Mouse (Mus musculus) bone marrow macrophage, adult 2 months (primary cell): ENCODE results near the gene Zfp143. TPM values are rescaled to one million over a fixed set of nuclear protein-coding genes. Genes with fewer than 3 reads are reported as not detected.

Source experiments
- H3K27ac ChIP-seq: 2 replicates; pipeline ENCODE4 v1.5.1; 2012; ENCODE audit warnings: low read depth, low read length; ENCODE audit not compliant: insufficient read depth
- H3K4me1 ChIP-seq: 2 replicates; pipeline ENCODE4 v1.6.1; 2012; ENCODE audit warnings: low read length; ENCODE audit not compliant: control insufficient read depth, insufficient read depth
- H3K4me3 ChIP-seq: 2 replicates; pipeline ENCODE4 v1.5.1; 2012; ENCODE audit warnings: mild to moderate bottlenecking, low read length, moderate library complexity; ENCODE audit not compliant: insufficient read depth
- CTCF ChIP-seq: IDR thresholded peaks from 2 replicates; pipeline ENCODE4 v1.5.1; 2012; ENCODE audit warnings: low read depth, mild to moderate bottlenecking, low read length, moderate library complexity
- POLR2A ChIP-seq: IDR thresholded peaks from 2 replicates; pipeline ENCODE4 v1.6.1; 2012; ENCODE audit warnings: mild to moderate bottlenecking, low read depth, low read length, borderline replicate concordance
- polyA plus RNA-seq: library from polyadenylated mRNA; stranded (reverse); fragments of >200 nt; gene quantifications from 2 replicates; pipeline ENCODE4 v1.2.4, GENCODE M21; 2012; ENCODE audit not compliant: missing spikeins, insufficient read depth, insufficient read length

Gene Zfp143
- polyA plus RNA-seq, 1 experiment = 17.4 TPM

DNA sequence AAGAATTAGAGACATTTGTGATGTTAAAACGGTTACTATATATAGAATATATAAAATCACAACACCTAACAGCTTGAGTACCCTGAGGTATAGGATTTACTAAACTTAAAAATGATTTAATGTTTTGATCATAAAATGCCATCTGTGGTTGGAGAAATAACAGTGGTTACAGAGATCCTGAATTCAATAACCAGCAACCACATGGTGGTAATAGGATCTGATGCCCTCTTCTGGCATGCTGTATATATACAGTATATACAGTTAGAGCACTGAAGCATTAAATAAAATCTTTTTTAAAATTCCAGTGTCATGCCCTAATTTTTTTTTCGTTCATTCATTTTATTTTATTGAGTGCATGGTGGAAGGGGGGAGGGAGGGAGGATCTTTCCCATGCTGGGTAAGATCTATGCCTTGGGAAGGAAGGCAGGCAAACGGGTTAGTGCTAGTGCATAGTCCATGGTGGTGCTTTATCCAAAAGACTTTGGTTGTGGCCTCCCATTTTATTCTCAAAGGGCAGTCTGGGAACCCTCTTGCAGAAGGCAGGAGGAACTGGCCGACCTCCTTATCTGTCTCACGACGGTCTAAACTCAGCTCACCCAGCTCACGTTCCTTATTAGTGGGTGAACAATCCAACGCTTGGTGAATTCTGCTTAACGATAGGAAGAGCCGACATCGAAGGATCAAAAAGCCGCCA is 1.8 kb upstream of the Zfp143 start:
- Histone ChIP-seq H3K27ac (no peak overlapping the region), H3K4me1 (peaks cover 3% of the 10 kb centered on the region), H3K4me3 (no peak overlapping the region)
- no peak for TF ChIP-seq POLR2A
- TF ChIP-seq CTCF = no peak

DNA sequence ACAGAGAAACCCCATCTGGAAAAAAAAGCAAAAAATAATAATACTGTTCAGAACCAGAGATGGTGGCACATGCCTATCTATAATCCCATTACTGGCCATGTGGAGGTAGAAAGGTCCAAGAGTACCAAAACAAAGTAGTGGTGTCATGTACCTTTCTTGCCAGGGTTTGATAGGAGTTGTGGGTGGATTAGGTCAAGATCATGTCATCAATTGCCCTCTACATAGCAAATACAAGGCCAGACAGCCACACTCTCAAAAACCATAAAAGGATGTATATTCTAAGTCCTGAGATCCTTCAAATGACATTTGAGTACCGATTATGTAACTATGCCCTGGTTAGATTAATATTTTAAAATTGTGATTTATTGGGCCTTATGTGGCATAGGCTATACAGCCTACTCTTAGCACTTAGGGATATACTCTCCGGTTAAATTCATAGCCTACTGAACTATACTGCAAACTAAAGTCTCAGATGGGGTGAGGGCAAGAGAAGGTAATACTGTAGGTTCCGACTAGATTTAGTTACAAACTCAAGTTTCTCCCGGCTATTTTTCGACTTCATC is 830 bp upstream of the Zfp143 start:
- peak overlapping the region; percentile 84 for H3K4me3 ChIP-seq
- H3K4me1 ChIP-seq = peaks cover 3% of the 10 kb centered on the region
- peak overlapping the region; percentile 93 for H3K27ac ChIP-seq
- TF ChIP-seq POLR2A = no peak

DNA sequence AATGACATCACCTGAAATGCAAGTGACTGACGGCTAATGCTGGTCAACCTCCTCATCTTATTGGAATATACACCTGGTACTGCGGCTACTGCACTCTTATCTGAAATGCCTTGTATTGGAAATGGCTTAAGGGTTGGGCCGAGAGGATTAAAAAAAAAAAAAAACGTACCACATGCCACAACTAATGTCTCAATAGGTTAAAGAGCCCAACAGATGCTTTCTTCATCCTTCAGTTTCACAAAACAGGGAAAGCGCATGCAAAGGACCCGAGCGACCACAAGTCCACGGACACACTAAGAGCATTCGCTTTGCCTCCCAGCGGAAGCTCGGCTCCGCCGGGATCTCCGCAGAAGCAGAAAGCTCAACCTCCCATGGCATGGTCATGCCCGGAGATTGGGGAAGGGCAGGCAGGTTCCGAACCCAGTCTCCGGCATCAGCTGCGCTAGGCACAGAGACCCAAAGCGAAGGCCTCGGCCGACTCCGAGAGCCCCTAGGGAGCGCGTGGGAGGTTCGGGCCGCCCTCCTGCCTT is 283 bp upstream of the Zfp143 start:
- Histone ChIP-seq H3K4me1 (peaks cover 3% of the 10 kb centered on the region), H3K4me3 (peak overlapping the region; percentile 84), H3K27ac (peak overlapping the region; percentile 93)
- no peak; the same call in 1 of the 2 replicates for TF ChIP-seq POLR2A
- no peak for TF ChIP-seq CTCF

DNA sequence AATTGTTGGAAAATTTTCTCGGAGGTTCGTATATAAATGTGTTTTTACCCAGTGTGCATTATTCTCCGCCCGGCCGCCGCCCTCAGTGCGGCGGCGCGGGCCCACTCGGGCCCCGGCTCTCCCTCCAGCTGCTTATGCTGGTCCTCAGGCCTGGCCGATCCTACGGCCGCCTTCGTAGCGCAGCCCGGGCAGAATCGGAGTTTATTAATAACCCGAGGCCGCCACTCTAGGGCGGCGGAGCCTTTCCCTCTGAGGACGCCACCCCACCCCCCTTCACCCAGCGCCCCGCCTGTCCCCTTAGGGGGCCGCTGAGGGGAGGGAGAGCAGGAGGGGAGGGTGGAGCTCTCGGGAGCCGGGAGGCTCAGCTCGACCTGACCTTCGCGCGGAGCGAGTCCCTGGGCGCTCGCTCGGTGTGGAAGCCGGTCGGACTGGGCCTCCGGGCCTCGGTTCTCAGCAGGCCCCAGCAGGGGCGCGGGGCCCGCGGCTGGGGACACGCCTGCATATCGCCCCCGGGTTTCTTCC is 796 bp downstream of the Zfp143 start:
- Histone ChIP-seq H3K27ac (peak overlapping the region; percentile 96), H3K4me1 (peaks cover 3% of the 10 kb centered on the region), H3K4me3 (peak overlapping the region; percentile 63)
- TF ChIP-seq CTCF (no peak), POLR2A (peak; percentile 75)

DNA sequence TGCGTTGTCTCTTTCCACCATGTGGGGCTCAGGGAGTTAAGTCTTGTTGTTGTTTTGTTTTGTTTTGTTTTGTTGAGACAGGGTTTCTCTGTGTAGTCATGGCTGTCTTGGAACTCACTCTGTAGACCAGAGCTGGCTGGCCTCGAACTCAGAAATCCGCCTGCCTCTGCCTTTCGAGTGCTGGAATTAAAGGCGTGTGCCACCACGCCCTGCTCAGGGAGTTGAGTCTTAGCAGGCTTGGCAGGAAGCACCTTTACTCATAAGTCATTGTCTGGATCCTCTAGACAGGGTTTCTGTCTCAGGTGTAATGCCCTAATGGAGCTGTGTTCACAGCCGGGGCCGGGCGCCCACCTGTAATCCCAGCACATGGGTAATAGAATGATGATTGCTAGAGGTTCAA is 2.7 kb downstream of the Zfp143 start:
- Histone ChIP-seq H3K4me1 (peaks cover 3% of the 10 kb centered on the region), H3K27ac (no peak overlapping the region), H3K4me3 (no peak overlapping the region)
- no peak for TF ChIP-seq CTCF
- TF ChIP-seq POLR2A = no peak

DNA sequence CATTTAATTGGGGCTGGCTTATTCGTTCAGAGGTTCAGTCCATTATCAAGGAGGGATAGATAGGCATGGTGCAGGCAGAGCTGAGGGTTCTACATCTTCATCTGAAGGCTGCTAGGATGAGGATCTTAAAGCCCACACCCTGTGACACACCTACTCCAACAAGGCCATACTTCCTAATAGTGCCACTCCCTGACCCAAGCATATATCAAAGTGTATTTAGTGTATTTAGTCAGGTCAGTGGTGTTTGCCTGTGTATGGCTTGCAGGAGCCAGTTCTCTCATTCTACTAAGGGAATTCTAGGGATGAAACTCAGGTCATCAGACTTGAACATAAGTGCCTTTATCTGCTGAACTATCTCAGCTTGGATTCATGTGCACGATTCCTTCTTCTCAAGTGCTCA is 8.1 kb downstream of the Zfp143 start:
- TF ChIP-seq CTCF = no peak
- TF ChIP-seq POLR2A = no peak
- no peak overlapping the region for H3K4me3 ChIP-seq
- H3K27ac ChIP-seq = no peak overlapping the region
- H3K4me1 ChIP-seq = no peaks in the 10 kb centered on the region

DNA sequence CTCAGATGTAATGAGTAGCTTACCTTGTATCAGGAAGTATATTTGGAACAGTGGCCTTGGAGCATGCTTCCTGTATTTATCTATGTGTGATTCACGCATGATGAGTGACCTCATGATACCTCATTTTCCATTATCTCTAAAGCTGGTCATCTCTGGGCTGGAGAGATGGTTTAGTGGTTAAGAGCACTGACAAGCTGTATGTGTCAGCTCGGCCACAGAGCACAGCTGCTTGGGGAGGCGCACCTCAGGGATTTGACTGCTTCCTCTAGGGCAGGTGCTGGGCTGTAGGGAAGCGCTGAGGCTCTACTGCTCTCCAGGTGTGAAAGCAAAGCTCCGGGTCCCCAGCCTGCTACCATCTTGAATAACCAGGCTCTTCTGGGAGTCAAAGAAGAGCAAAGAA is 17.2 kb downstream of the Zfp143 start:
- H3K4me1 ChIP-seq = no peaks in the 10 kb centered on the region
- H3K4me3 ChIP-seq = no peak overlapping the region
- H3K27ac ChIP-seq = no peak overlapping the region
- TF ChIP-seq CTCF (no peak), POLR2A (no peak)

DNA sequence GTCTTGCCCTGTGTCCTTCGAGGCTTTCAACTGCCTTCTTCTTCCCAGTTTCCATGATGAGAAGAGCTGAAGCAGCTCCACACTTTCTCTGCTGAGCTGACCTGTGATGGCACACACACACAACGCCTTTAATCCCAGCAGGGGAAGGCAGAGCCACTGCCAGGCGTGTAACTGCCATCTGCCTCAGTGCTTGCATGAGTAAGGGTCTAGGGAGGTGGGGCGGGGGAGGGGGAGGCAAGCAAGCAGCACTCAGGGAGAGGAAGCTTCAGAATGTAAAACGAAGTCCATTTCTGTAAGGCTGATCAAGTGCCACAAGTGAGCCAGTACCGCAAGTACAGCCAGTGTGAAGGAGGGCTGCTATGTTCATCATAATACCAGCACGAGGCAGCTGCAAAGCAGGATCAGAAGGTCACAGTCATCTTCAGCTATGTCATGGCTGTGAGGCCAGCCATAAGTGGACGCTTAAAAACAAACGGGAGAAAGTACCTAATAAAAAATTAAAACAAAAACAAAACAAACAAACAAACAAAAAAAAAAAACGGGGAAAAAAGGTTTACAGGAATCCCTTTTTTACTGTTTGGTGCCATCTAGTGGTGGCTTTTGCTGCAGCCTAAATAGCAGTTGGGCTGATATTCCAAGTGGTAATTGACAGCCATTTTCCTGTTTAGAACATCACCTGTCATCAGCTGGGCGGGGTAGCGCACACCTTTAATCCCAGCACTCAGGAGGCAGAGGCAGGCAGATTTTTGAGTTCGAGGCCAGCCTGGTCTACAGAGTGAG is 22.6 kb downstream of the Zfp143 start:
- H3K27ac ChIP-seq = no peak overlapping the region
- no peak overlapping the region for H3K4me3 ChIP-seq
- H3K4me1 ChIP-seq = 0 out of 2 replicates have a peak, but pooled peaks cover 2% of the 10 kb centered on the region
- no peak for TF ChIP-seq CTCF
- no peak for TF ChIP-seq POLR2A

DNA sequence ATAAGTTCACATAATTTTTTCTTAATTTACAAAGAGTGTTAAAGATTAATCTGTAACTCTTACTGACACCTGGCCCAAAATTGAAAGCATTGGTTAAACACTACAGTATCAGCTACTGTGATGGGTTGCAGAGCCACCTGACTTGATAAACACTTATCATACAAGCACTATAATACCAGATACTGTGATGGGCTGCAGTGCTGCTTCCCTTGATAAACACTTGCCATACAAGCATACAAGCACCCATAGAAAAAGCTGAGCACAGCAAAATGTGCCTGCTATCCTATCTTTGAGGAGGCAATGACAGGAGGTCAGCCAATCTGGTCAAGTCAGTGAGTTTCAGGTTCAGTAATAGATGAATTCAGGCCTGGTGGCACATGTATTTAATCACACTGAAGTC is 24.2 kb downstream of the Zfp143 start:
- Histone ChIP-seq H3K4me1 (0 out of 2 replicates have a peak, but pooled peaks cover 2% of the 10 kb centered on the region), H3K4me3 (no peak overlapping the region), H3K27ac (no peak overlapping the region)
- TF ChIP-seq CTCF (no peak), POLR2A (no peak)
